Mouse (Mus musculus): ENCODE measurements around the gene Vsnl1. TPM values are rescaled to one million over a fixed set of nuclear protein-coding genes. Genes with fewer than 3 reads are reported as not detected.

Vsnl1 gene
- polyA plus RNA-seq, 1 experiment = 0.17 TPM

DNA sequence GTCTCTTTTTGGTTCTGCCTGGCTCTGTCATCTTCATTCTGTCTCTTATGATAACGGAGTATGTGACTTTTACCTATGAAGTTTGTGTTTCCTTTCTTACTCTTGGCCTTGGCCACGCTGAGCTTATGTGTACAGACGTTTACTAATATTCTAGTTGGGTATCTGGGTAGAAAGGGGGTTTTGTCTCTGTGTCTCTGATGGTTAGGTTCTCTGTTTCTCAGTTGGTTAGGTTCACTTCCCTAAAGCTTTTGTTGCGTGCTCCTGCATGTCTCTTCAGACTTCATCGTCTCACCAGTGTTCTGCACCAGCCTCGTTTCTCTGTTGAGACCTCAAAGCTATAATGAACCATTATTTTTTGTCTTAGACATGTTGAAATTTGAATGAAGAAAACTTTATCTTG lies 159.2 kb downstream of the Vsnl1 start:
- no peak for DNase-seq (ENCODE audit: low spot score)

DNA sequence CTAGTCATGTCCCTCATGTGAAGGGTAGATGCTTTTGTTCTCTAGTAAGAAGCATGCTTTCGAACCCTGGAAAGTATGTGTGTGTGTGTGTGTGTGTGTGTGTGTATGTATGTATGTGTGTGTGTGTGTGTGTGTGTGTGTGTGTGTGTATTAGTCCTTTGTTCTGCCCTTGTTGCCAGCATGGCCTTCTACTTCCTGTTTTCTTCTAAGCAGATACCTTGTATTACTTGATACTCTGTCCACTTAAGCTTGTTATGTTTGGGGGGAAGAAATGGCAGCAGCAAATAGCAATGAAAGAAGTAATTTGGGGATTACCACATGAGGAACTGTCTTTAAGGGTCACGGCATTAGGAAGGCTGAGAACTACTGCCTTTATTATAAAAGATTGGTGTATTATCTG lies 159.8 kb downstream of the Vsnl1 start:
- DNase-seq (ENCODE audit: low spot score) = no peak

Other genes with a start within 250 kb of the Vsnl1 start
- gene Msgn1, start 227.6 kb downstream of the Vsnl1 start, polyA plus RNA-seq (2012; rRNA removed) = not detected in 2 replicates
- 0.52 and 0.77 TPM in 2 replicates for gene Gen1, start 170.8 kb downstream of the Vsnl1 start, polyA plus RNA-seq (2012; rRNA removed)
- 40.1 and 41.7 TPM in 2 replicates for gene Smc6, start 170.7 kb downstream of the Vsnl1 start, polyA plus RNA-seq (2012; rRNA removed)
- not detected in 2 replicates for gene Rad51ap2, start 19.5 kb upstream of the Vsnl1 start, polyA plus RNA-seq (2012; rRNA removed)